Mouse (Mus musculus) cerebellum, adult 2 months (tissue): ENCODE measurements around the gene Tgfb1i1. TPM values are rescaled to one million over a fixed set of nuclear protein-coding genes. Genes with fewer than 3 reads are reported as not detected.

ENCODE experiments used
- DNase-seq, 2 experiments: peaks; one replicate each; pipeline ENCODE4 v3.0.0; 2021
- H3K27ac ChIP-seq: fragments of 200-500 bp; 2 replicates; pipeline ENCODE4 v1.5.1; 2012; ENCODE audit warnings: low read length, control low read depth, inconsistent platforms; ENCODE audit not compliant: insufficient read depth
- H3K27me3 ChIP-seq: fragments of 200-500 bp; 2 replicates; pipeline ENCODE4 v1.6.1; 2012; ENCODE audit warnings: inconsistent platforms, mild to moderate bottlenecking, low read length, moderate library complexity; ENCODE audit not compliant: control insufficient read depth, insufficient read depth
- H3K4me1 ChIP-seq: fragments of 200-500 bp; 2 replicates; pipeline ENCODE4 v1.6.1; 2011; ENCODE audit warnings: low read length; ENCODE audit not compliant: control insufficient read depth, insufficient read depth
- H3K4me3 ChIP-seq: fragments of 200-500 bp; replicated peaks from 2 replicates; pipeline ENCODE3; 2011; ENCODE audit warnings: mild to moderate bottlenecking, low read depth, low read length, control low read depth; ENCODE audit not compliant: insufficient read depth
- CTCF ChIP-seq: fragments of 200-500 bp; IDR thresholded peaks from 2 replicates; pipeline ENCODE4 v1.5.1; 2011; ENCODE audit warnings: low read depth, mild to moderate bottlenecking, control low read depth, low read length, moderate library complexity, borderline replicate concordance; ENCODE audit not compliant: insufficient read depth
- POLR2A ChIP-seq: fragments of 200-500 bp; IDR thresholded peaks from 2 replicates; pipeline ENCODE4 v1.6.1; 2011; ENCODE audit warnings: low read length, control low read depth, borderline replicate concordance; ENCODE audit not compliant: insufficient read depth
- WGBS: fragments of 180-500 bp; shearing (Covaris S2); methylation state at CpG from one replicate; pipeline ENCODE4 v1.1.7; 2018; 5-methylcytosine and 5-hydroxymethylcytosine counted together
- polyA plus RNA-seq: library from polyadenylated mRNA; depleted of rRNA; stranded (reverse); fragments of >200 nt; gene quantifications from 2 replicates; pipeline ENCODE4 v1.2.3, GENCODE M21; 2012; rRNA removed

Tgfb1i1 gene
- polyA plus RNA-seq, result 10.8 and 13.1 TPM in 2 replicates

DNA sequence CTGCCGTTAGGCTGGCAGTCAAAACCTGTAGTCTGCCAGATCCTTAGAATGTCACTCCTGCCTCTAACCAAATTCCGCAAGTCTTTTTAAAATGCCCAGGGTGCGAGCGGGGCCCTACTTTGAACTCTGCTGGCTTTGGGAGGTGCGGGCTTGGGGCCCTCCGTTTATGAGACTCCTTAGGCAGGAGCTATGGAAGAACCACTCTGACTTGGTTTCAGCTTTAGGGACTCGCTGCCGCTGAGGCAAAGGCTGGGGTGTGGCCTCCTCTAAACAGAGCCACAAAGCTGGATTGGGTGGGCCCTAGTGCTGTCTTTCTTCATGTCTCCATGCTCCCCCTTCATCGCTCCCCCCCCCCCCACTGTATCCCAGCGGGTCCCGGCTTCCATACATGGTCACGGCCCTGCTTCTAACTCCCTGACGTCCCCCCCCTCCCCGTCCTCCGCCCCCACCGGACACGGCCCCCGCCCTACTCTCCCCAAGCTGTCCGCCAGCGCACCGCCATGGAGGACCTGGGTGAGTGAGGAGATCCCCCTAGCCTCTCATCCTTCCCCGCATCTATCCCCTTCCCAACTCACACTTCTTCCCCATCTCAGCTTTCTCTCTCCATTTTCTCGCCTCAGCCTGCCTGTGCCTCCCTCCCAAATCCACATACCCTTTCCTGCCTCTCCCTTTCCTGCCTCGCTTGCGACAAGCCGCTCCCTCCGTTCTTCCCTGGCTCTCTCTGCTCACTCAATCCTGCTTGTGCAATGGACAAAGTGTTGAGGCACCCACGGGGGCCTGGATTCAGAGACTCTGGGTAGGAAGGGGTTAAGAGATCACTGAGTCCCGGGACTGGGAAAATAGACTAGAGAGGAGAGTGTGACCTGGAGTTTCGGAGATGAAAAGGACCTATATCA lies at the start of gene Tgfb1i1:
TSS of gene Tgfb1i1 (plus strand) at position 317 of the 896 bp plus-strand sequence.
- DNase-seq, result peak; percentile 51 to 66
- whole genome bisulfite sequencing, result 1% methylated on average over 30 of the region's 30 CpGs

GRCm38 (mm10) chr7:128201607-128202006 lies 45.0 kb upstream of the Tgfb1i1 start:
- no peak overlapping the region for H3K4me3 ChIP-seq
- no peak overlapping the region for H3K27ac ChIP-seq
- no peaks in the 10 kb centered on the region for H3K4me1 ChIP-seq
- 88% methylated on average over 9 of the region's 9 CpGs for WGBS
- DNase-seq, result no peak
- no peaks in the 10 kb centered on the region for H3K27me3 ChIP-seq
- TF ChIP-seq CTCF, result no peak
- no peak for TF ChIP-seq POLR2A

More for the DNA sequence above, at the start of gene Tgfb1i1:
- H3K27ac ChIP-seq, result peak within 1 kb of the TSS; percentile 48
- H3K4me3 ChIP-seq, result peak within 1 kb of the TSS; percentile 68
- peak; percentile 7; the same call in 1 of the 2 replicates for TF ChIP-seq POLR2A
- TF ChIP-seq CTCF, result no peak
- H3K4me1 ChIP-seq, result peaks cover 18% of the 10 kb centered on the region; the same call in 1 of the 2 replicates
- H3K27me3 ChIP-seq, result no peaks in the 10 kb centered on the region

DNA sequence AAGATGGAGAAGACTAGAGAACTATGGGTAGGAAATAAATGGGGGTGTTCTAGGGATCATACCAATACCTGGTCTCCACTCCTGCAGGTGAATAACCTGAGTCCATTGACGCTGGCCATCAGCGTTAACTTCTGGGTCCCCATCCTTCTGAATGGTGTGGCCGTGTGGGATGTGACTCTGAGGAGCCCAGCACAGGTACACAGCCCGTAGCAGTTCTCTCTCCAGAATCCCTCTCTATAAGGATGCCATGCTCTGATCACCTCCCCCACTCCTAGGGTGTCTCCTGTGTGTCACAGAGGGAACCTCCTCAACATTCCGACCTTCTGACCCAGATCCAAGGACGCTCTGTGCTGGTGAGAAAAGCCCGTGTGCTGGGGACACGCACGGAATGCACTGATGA lies 43.5 kb upstream of the Tgfb1i1 start:
- Histone ChIP-seq H3K27ac (no peak overlapping the region), H3K27me3 (no peaks in the 10 kb centered on the region), H3K4me3 (no peak overlapping the region), H3K4me1 (no peaks in the 10 kb centered on the region)
- TF ChIP-seq CTCF, result no peak
- no peak for TF ChIP-seq POLR2A
- no peak for DNase-seq
- WGBS, result 77% methylated on average over 9 of the region's 9 CpGs

- Histone ChIP-seq H3K27me3 (no peaks in the 10 kb centered on the region), H3K27ac (no peak overlapping the region), H3K4me3 (no peak overlapping the region), H3K4me1 (no peaks in the 10 kb centered on the region)
- no peak for DNase-seq
- TF ChIP-seq CTCF (no peak), POLR2A (no peak)
- WGBS, result 78% methylated on average over 8 of the region's 8 CpGs
These were observed 42.4 kb upstream of the Tgfb1i1 start for GRCm38 (mm10) chr7:128204179-128204578.

DNA sequence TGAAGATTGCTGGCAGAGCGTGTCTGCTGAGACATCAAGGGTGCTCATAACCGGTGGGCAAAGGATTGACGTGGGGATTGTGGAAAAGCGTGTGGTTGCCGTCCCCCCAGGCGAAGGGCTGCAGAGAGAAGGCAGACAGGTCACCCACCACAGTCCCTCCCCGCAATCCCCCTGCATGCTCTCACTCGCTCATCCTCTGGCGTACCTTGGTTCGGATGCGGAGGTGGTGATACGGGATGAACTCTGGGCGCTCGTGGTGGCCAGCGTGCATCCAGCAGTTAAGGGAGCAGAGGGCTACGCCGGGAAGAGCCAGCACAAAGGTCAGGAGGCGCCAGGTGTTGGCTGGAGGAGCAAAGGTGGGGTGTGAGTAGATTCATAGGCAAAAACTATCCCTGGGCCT lies 40.9 kb upstream of the Tgfb1i1 start:
- H3K4me3 ChIP-seq, result no peak overlapping the region
- H3K4me1 ChIP-seq, result no peaks in the 10 kb centered on the region
- 91% methylated on average over 18 of the region's 18 CpGs for WGBS
- H3K27me3 ChIP-seq, result no peaks in the 10 kb centered on the region
- TF ChIP-seq POLR2A (no peak), CTCF (no peak)
- DNase-seq, result no peak
- no peak overlapping the region for H3K27ac ChIP-seq

DNA sequence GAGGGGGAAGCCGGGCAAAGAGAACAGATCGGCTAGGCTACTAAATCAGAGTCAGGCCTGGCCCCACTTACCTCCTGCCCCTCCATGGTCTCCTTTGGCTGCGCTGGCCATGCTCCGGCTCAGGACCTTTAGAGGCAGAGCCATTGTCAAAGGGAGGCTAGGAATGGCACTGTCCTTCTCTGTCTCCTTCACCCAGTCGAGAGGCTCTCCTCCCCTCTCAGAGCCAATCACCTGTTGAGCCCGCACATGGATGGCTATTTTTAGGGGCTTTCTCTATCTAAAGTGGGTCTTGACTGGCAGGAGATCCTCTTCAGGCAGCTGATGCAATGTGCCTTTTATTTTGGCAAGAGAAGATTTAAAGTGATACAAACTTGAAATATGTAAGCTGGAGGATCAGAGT lies 40.5 kb upstream of the Tgfb1i1 start, which contains the start of gene Cox6a2:
TSS of gene Cox6a2 (minus strand) at position 236 of the 400 bp plus-strand sequence.
- no peak within 1 kb of the TSS for H3K27ac ChIP-seq
- H3K4me1 ChIP-seq, result no peaks in the 10 kb centered on the region
- no peak for DNase-seq
- WGBS, result 59% methylated on average over 6 of the region's 6 CpGs
- TF ChIP-seq POLR2A (no peak), CTCF (no peak)
- H3K27me3 ChIP-seq, result no peaks in the 10 kb centered on the region
- no peak within 1 kb of the TSS for H3K4me3 ChIP-seq

DNA sequence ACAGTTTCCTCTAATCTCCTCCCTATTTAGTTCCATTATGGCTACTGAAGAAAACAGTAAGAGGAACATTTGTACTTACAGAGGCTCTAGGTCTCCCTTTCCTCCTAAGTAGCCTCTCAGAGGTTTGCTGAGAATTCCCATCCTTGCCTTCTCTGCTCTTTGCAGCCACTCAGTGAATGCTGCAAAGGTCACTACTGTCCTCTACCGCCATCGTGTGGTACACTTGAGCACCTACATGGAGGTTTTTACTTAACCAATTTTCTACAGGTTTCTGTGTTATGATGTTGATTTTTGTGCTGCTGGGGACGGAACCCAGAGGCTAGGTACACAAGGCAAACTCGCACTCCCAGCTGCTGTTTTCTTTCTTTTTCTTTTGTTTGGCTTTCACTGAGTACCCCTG lies 38.4 kb upstream of the Tgfb1i1 start:
- Histone ChIP-seq H3K4me1 (no peaks in the 10 kb centered on the region), H3K4me3 (no peak overlapping the region), H3K27me3 (no peaks in the 10 kb centered on the region), H3K27ac (no peak overlapping the region)
- 9% methylated on average over 4 of the region's 4 CpGs for WGBS
- DNase-seq, result peak; percentile 59 to 60
- no peak for TF ChIP-seq POLR2A
- TF ChIP-seq CTCF, result peak; percentile 80

DNA sequence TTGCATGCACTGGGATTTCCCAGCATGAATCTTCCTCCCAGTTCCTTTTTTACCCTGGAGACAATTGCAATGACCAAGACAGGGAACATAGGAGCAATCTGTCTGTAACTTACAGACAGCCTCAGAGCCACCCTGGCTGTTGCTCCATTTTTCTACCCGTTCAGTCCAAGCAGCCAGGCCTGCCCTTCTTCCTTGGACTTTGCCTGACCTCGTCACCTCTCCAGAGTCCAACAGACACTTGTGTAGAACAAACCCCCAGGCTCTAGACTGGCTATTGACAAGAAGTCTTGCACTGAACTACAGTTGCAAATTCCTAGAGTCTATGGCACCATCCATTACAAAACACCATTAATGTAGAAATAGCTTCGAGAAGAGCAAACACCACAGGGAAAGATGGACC lies 36.8 kb upstream of the Tgfb1i1 start:
- TF ChIP-seq CTCF (no peak), POLR2A (no peak)
- Histone ChIP-seq H3K4me3 (no peak overlapping the region), H3K27ac (no peak overlapping the region), H3K27me3 (no peaks in the 10 kb centered on the region), H3K4me1 (no peaks in the 10 kb centered on the region)
- 61% methylated on average over 3 of the region's 3 CpGs for WGBS
- no peak for DNase-seq
